Mouse (Mus musculus): ENCODE measurements around the gene Fyttd1. TPM values are rescaled to one million over a fixed set of nuclear protein-coding genes. Genes with fewer than 3 reads are reported as not detected.
"Not testable (repeated sequence)": the region's sequence is repeated elsewhere in the genome, so short reads cannot be mapped to it uniquely, and the experiment has no call there.

Fyttd1 gene
- total and polyA plus RNA-seq, 2 experiments from 2014 or later, result 121 to 129 TPM

DNA sequence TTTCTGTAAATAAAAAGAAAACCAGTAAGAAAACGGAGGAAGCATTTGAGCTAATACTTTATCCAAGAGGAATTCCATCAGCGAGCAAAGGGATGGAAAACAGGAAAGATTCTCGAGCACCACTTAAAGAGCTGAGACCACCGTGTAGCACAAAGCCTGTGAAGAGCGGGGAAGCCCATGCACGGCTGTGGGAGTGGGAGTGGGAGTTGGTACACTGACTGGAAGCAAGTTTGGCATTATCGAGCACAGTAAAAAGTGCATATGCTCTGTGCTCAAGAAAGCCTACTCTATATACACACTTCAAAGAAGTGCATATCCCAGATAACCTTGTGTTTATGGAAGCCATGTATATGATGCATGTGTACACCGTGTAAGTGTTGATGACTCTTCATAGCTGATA is 49.7 kb downstream of the Fyttd1 start:
- no peaks in the 10 kb centered on the region for H3K27me3 ChIP-seq (ENCODE audit: insufficient read depth, low read length)
- H3K4me3 ChIP-seq (ENCODE audit: low read depth, low read length), result no peak overlapping the region
- no peak overlapping the region for H3K4me2 ChIP-seq (ENCODE audit: low read depth)
- no peaks in the 10 kb centered on the region; the same call in 1 of the 2 replicates for H3K4me1 ChIP-seq (ENCODE audit: insufficient read depth)
- H3K36me3 ChIP-seq (ENCODE audit: insufficient read depth), result no peaks in the 10 kb centered on the region
- DNase-seq (no peak), ATAC-seq (no peak)
- no peak for TF ChIP-seq CTCF (IDR thresholded peaks at IDR 0.05; ENCODE audit: low read depth)
- no peak overlapping the region for H3K27ac ChIP-seq (ENCODE audit: low read depth, low read length)
- WGBS, result 82% methylated on average over 8 of the region's 8 CpGs
- H3K9ac ChIP-seq, result no peak overlapping the region
- no peaks in the 10 kb centered on the region for H3K9me3 ChIP-seq (ENCODE audit: low read length)

GRCm38 (mm10) chr16:32929918-32930317 is 52.6 kb downstream of the Fyttd1 start:
- no peak for DNase-seq
- peak; percentile 50; the same call in 1 of the 2 replicates for ATAC-seq
- Histone ChIP-seq H3K9me3 (ENCODE audit: low read length) (no peaks in the 10 kb centered on the region), H3K4me1 (ENCODE audit: insufficient read depth) (no peaks in the 10 kb centered on the region; the same call in 1 of the 2 replicates), H3K27ac (ENCODE audit: low read depth, low read length) (no peak overlapping the region), H3K4me3 (ENCODE audit: low read depth, low read length) (no peak overlapping the region), H3K36me3 (ENCODE audit: insufficient read depth) (no peaks in the 10 kb centered on the region), H3K9ac (no peak overlapping the region), H3K27me3 (ENCODE audit: insufficient read depth, low read length) (no peaks in the 10 kb centered on the region), H3K4me2 (ENCODE audit: low read depth) (no peak overlapping the region)
- WGBS, result 19% methylated on average over 2 of the region's 2 CpGs
- no peak for TF ChIP-seq CTCF (IDR thresholded peaks at IDR 0.05; ENCODE audit: low read depth)

- H3K9ac ChIP-seq, result no peak overlapping the region
These were observed 57.2 kb downstream of the Fyttd1 start for GRCm38 (mm10) chr16:32934470-32934869.

GRCm38 (mm10) chr16:32935088-32935487 is 57.8 kb downstream of the Fyttd1 start:
- WGBS, result 85% methylated on average over 1 of the region's 1 CpGs
- Histone ChIP-seq H3K9me3 (ENCODE audit: low read length) (no peaks in the 10 kb centered on the region), H3K36me3 (ENCODE audit: insufficient read depth) (no peaks in the 10 kb centered on the region), H3K27me3 (ENCODE audit: insufficient read depth, low read length) (no peaks in the 10 kb centered on the region), H3K4me3 (ENCODE audit: low read depth, low read length) (no peak overlapping the region), H3K27ac (ENCODE audit: low read depth, low read length) (no peak overlapping the region), H3K4me2 (ENCODE audit: low read depth) (no peak overlapping the region), H3K4me1 (ENCODE audit: insufficient read depth) (peaks cover 6% of the 10 kb centered on the region), H3K9ac (no peak overlapping the region)
- ATAC-seq, result no peak
- no peak for DNase-seq
- TF ChIP-seq CTCF (IDR thresholded peaks at IDR 0.05; ENCODE audit: low read depth), result no peak

More at GRCm38 (mm10) chr16:32934470-32934869, 57.2 kb downstream of the Fyttd1 start:
- DNase-seq (no peak), ATAC-seq (no peak)
- H3K4me2 ChIP-seq (ENCODE audit: low read depth), result no peak overlapping the region
- peaks cover 6% of the 10 kb centered on the region for H3K4me1 ChIP-seq (ENCODE audit: insufficient read depth)
- H3K27ac ChIP-seq (ENCODE audit: low read depth, low read length), result no peak overlapping the region
- TF ChIP-seq CTCF (IDR thresholded peaks at IDR 0.05; ENCODE audit: low read depth), result no peak
- H3K4me3 ChIP-seq (ENCODE audit: low read depth, low read length), result no peak overlapping the region
- no peaks in the 10 kb centered on the region for H3K27me3 ChIP-seq (ENCODE audit: insufficient read depth, low read length)
- WGBS, result 72% methylated on average over 2 of the region's 2 CpGs
- no peaks in the 10 kb centered on the region for H3K9me3 ChIP-seq (ENCODE audit: low read length)
- no peaks in the 10 kb centered on the region for H3K36me3 ChIP-seq (ENCODE audit: insufficient read depth)

DNA sequence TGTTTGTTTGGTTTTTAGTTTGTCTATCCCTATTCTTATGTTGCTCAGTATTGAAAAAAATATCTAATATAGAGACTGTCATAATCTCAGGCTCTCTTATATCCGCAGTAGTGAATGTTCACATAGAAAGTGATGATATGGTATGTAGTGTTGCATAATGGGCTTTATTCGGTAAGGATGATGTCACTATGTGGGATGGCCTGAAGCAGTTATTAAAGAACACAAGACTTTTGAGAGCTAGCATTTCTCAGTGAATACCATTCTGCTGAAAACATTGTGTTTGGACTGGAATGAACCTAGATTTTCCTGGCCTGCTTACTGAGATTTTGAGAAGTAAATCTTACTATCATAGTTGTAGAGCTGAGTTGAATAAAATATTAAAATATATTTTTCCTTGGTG is 60.1 kb downstream of the Fyttd1 start:
- no peak overlapping the region for H3K4me2 ChIP-seq (ENCODE audit: low read depth)
- 76% methylated on average over 2 of the region's 2 CpGs for WGBS
- no peak for TF ChIP-seq CTCF (IDR thresholded peaks at IDR 0.05; ENCODE audit: low read depth)
- ATAC-seq, result no peak
- H3K27ac ChIP-seq (ENCODE audit: low read depth, low read length), result no peak overlapping the region
- DNase-seq, result no peak
- H3K27me3 ChIP-seq (ENCODE audit: insufficient read depth, low read length), result no peaks in the 10 kb centered on the region
- H3K9ac ChIP-seq, result no peak overlapping the region
- H3K9me3 ChIP-seq (ENCODE audit: low read length), result no peaks in the 10 kb centered on the region
- H3K36me3 ChIP-seq (ENCODE audit: insufficient read depth), result no peaks in the 10 kb centered on the region
- H3K4me3 ChIP-seq (ENCODE audit: low read depth, low read length), result no peak overlapping the region
- peaks cover 6% of the 10 kb centered on the region for H3K4me1 ChIP-seq (ENCODE audit: insufficient read depth)

- H3K36me3 ChIP-seq (ENCODE audit: insufficient read depth); H3K4me1 ChIP-seq (ENCODE audit: insufficient read depth); H3K9me3 ChIP-seq (ENCODE audit: low read length); H3K27me3 ChIP-seq (ENCODE audit: insufficient read depth, low read length); H3K4me3 ChIP-seq (ENCODE audit: low read depth, low read length); H3K27ac ChIP-seq (ENCODE audit: low read depth, low read length); H3K9ac ChIP-seq; H3K4me2 ChIP-seq (ENCODE audit: low read depth): not testable (repeated sequence)
- DNase-seq, result peak; percentile 69
- WGBS, result 20% methylated on average over 3 of the region's 3 CpGs
- ATAC-seq, result peak; percentile 79
These were observed 62.0 kb downstream of the Fyttd1 start for GRCm38 (mm10) chr16:32939301-32939700.

GRCm38 (mm10) chr16:32939716-32940115 is 62.4 kb downstream of the Fyttd1 start:
- H3K9ac ChIP-seq; DNase-seq; ATAC-seq; H3K4me2 ChIP-seq (ENCODE audit: low read depth); H3K27me3 ChIP-seq (ENCODE audit: insufficient read depth, low read length); H3K4me1 ChIP-seq (ENCODE audit: insufficient read depth); H3K27ac ChIP-seq (ENCODE audit: low read depth, low read length); H3K36me3 ChIP-seq (ENCODE audit: insufficient read depth); H3K9me3 ChIP-seq (ENCODE audit: low read length); H3K4me3 ChIP-seq (ENCODE audit: low read depth, low read length): not testable (repeated sequence)
- WGBS, result 95% methylated on average over 4 of the region's 4 CpGs

DNA sequence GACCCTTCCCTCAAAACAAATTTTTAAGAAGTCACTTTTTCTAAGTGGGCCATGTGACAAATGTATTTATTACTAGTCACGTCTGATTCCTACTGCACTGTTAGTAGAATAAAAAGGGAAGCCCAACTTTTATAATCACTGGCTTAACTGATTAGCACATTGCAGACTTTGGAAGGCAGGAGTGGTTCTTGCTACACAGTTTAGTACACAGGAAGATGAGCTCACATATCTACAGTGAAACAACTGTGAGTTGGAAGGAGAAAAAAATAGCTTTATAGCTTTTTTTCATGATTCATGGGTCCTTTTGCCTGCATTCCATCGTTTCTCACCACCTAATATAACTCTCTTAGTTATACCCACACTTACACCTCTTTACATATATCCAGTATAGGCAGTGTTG is 63.9 kb downstream of the Fyttd1 start:
- not testable (repeated sequence) for H3K9me3 ChIP-seq (ENCODE audit: low read length); DNase-seq; ATAC-seq; H3K4me3 ChIP-seq (ENCODE audit: low read depth, low read length); H3K36me3 ChIP-seq (ENCODE audit: insufficient read depth); H3K9ac ChIP-seq; H3K27me3 ChIP-seq (ENCODE audit: insufficient read depth, low read length); H3K4me1 ChIP-seq (ENCODE audit: insufficient read depth); H3K27ac ChIP-seq (ENCODE audit: low read depth, low read length); H3K4me2 ChIP-seq (ENCODE audit: low read depth)
- 94% methylated on average over 1 of the region's 2 CpGs for WGBS

All from forebrain, postnatal 0 days (tissue).